Mouse (Mus musculus) liver, postnatal 0 days (tissue): ENCODE measurements at regions not wholly inside any gene's neighbourhood (a gene's known extent, or its start where the extent isn't known, plus 50 kb on each side); places are given as distances from the start of the nearest gene placed in this dataset.

Source experiments
- ATAC-seq: fragments of 200-750 bp; cut with Nextera tagmentation; 2 replicates; pipeline ENCODE4 v1.8.0; 2017; ENCODE audit warnings: mild to moderate bottlenecking, moderate library complexity
- DNase-seq: peaks from one replicate; pipeline ENCODE4 v3.0.0-alpha.2; 2016
- H3K27ac ChIP-seq: fragments of 300-500 bp; sonication (generic); 2 replicates; pipeline ENCODE4 v1.5.1; 2014; ENCODE audit warnings: antibody characterized with exemption, moderate library complexity, mild to moderate bottlenecking, low read depth
- H3K27me3 ChIP-seq: fragments of 300-500 bp; sonication (generic); 2 replicates; pipeline ENCODE4 v1.6.1; 2014; ENCODE audit warnings: low read length, control low read depth, mixed read lengths; ENCODE audit not compliant: insufficient read depth
- H3K36me3 ChIP-seq: fragments of 300-500 bp; sonication (generic); replicated peaks from 2 replicates; pipeline ENCODE4 v1.6.1; 2014; ENCODE audit warnings: mild to moderate bottlenecking, control low read depth, low read length, moderate library complexity, mixed read lengths; ENCODE audit not compliant: insufficient read depth
- H3K4me1 ChIP-seq: fragments of 300-500 bp; sonication (generic); 2 replicates; pipeline ENCODE4 v1.6.1; 2014; ENCODE audit warnings: antibody characterized with exemption, mild to moderate bottlenecking, control low read depth; ENCODE audit not compliant: insufficient read depth
- H3K4me2 ChIP-seq: fragments of 300-500 bp; sonication (generic); 2 replicates; pipeline ENCODE4 v1.6.1; 2014; ENCODE audit warnings: low read depth, mild to moderate bottlenecking, low read length, moderate library complexity, mixed read lengths
- H3K4me3 ChIP-seq: fragments of 300-500 bp; sonication (generic); 2 replicates; pipeline ENCODE4 v1.5.1; 2014; ENCODE audit warnings: low read depth, low read length
- H3K9ac ChIP-seq: fragments of 300-500 bp; sonication (generic); replicated peaks from 2 replicates; pipeline ENCODE4 v1.6.1; 2014; ENCODE audit warnings: mild to moderate bottlenecking, moderate library complexity
- H3K9me3 ChIP-seq: fragments of 300-500 bp; sonication (generic); 2 replicates; pipeline ENCODE4 v1.6.1; 2016; ENCODE audit warnings: mild to moderate bottlenecking, control low read depth, low read length, mixed read lengths
- CTCF ChIP-seq: sonication (generic); IDR thresholded peaks from 2 replicates; pipeline ENCODE4 v1.5.1; 2016; ENCODE audit warnings: antibody characterized with exemption, low read depth
- EP300 ChIP-seq: IDR thresholded peaks from 2 replicates; pipeline ENCODE4 v1.6.1; 2016; ENCODE audit warnings: antibody characterized with exemption, low read depth, mild to moderate bottlenecking
- whole genome bisulfite sequencing: fragments of 180-500 bp; shearing (Covaris S2); extraction: QIAGEN DNeasy Blood & Tissue Kit; methylation state at CpG from one replicate; pipeline ENCODE4 v1.1.7; 2014; ENCODE audit not compliant: insufficient replicate concordance; 5-methylcytosine and 5-hydroxymethylcytosine counted together

- Histone ChIP-seq H3K27me3 (no peaks in the 10 kb centered on the region), H3K36me3 (no peaks in the 10 kb centered on the region), H3K4me2 (no peak overlapping the region), H3K9ac (no peak overlapping the region), H3K4me3 (no peak overlapping the region), H3K4me1 (no peaks in the 10 kb centered on the region), H3K9me3 (no peaks in the 10 kb centered on the region), H3K27ac (no peak overlapping the region)
- 88% methylated on average over 1 of the region's 1 CpGs for WGBS
- TF ChIP-seq CTCF (no peak), EP300 (no peak)
- no peak for ATAC-seq
- no peak for DNase-seq
Measured at GRCm38 (mm10) chr9:86251331-86251730, 213.4 kb downstream of the Ube2cbp start.
